Mouse (Mus musculus) thymus, postnatal 0 days (tissue): ENCODE measurements around the gene Hhipl1. TPM values are rescaled to one million over a fixed set of nuclear protein-coding genes. Genes with fewer than 3 reads are reported as not detected.

Source experiments
- DNase-seq: peaks from one replicate; pipeline ENCODE4 v3.0.0-alpha.2; 2015; ENCODE audit warnings: low spot score
- polyA plus RNA-seq: library from polyadenylated mRNA; unstranded; fragments of >200 nt; fragmentation: Nextera tagmentation; extraction: Ambion mirVana; gene quantifications from 2 replicates; pipeline ENCODE4 v1.2.1, GENCODE M21; 2015

Hhipl1 gene
- polyA plus RNA-seq, 1 experiment from 2014 or later, result 0.05 TPM

DNA sequence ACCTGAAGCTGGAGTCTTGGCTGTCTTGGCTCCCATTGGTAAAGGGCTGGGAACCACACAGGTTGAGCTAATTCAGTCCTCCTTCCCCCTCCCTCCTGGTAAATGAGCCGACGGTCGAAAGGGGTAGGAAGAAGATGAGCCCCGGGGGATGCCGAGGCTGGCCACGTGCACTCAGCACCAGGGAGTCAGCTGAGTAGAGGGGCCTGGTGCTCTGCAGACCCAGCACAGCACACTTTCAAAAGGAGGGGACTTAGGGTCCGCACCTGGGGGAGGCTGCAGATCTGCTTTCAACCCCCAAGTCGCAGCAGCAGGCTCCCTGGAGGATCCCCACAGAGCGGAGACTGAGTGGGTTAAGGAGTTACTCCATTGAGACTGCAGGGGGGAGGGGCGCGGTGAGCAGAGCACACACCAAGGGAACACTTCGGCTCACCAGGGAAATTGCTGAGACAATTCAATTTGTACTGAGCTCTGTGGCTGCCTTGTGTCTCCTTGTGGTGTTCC lies 28.7 kb upstream of the Hhipl1 start:
- DNase-seq, result peak; percentile 30

DNA sequence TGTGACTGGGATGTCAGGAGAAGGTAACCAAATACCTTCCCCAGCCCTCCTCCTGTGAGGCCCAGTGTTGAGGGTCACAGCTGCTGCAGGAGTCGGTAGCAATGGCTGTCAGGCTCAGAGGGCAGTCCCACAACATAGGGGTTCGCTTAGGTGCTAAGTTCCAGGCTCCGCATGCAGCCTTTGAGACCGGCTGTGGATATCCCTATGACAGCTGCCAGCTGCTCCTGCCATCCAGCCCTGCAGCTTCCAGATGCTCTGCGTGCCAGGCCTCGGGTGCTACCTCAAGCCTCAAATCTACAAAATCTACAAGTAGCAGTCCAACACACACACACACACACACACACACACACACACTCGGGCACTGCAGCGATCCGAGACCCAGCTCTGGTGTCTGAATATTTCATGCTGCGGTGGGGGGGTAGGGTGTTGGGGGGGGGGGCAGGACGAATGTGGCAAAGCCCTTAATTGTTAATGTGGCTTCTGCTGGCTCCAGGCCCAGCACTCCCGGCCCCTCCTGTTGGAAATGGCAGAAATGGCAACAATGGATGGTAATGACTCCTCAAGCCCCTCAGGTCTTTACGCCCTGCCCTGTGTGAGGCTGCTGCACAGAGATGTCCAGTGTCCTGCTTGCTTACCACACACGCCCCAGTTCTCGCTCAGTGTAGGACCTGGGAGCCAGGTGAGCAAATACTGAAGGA lies 27.7 kb upstream of the Hhipl1 start:
- DNase-seq, result no peak

DNA sequence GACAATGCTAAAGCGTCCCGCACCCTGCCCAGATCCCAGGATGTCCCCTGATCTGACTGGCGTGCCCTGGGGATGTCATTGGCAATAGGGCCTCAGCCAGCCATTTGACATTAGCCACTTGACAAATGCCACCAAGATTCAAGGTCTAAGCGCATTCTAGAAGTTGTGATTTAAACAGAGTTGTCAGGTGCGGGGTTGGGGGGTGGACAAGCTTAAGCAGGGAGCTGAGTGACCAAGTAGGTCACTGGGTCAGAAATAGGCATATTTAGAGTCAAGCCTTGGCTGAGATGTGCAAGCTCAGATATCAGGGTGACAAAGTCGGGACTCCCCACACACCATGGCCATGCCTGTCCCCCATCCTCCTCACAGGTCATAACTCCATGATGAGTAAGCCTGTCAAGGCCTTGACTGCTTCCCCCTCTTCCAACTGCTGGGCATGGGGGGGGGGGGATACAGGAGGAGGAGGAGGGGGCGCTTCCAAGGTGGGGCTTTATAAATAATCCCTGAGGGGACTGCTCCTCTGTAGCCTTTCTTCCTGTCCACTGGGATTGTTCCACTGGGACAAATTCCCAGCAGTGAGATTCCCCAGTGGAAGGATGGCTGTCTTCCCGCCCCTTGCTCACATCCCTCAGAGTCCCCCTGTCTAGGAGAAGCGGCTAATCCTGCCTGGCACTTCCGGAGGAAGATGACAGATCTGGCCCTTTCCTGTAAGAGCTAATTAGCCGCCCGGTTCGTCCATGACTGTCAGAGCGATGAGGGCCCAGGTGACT lies 21.4 kb upstream of the Hhipl1 start:
- no peak for DNase-seq

DNA sequence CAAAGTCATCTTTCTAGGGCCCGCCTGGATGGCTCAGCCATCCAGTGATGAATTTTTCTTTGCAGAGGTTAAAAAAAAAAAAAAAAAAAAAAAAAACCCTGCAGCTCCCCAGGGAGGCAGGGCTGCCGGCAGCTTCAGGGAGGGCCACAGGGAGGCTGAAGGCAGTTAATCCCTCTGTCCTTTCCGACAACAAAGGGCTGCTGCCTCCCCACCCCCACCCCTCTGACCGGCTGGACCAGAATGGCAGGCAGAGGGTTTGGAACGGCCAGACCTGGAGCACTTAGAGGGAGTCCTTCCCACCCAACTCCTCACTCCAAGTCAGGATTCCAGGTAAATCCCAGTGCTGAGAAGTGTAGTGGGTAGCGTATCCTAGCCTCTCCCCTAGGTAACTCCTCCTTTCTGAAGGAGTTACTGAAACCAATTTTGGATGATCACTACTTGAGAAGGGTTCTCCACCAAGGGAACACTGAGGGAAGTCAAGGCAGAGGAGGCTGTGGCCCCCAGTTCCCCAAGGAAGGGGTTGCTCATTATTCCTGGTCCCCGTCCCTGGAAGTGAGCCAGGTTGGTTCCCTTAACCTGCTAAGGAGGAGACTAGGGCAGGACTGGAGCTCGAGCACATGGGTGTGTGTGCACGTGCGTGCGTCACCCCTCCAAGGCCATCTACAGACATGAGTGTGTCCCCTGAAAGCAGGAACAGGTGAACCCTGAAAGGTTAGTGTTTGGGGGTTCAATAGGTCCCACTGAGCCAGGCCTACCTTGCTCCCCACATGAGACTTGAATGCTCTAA lies 20.7 kb upstream of the Hhipl1 start:
- no peak for DNase-seq

DNA sequence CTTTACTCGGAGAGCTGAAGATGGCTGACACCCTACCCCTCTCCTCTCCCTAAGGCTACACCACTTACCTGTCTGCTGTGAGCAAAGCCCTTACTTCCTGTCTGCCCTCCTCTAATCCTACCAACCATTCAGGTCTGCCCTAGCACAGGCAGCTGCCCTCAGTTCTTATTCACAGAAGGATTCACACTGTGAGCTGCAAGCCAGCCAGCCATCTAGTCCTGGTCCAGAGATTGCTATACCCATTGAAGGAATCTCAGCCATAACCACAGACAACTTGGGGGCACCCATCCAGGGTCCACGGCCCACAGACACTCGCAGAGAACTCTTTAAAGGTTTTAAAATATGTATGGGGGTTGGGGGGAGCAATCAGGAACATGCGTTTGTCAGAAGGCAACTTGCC lies 19.7 kb upstream of the Hhipl1 start:
- DNase-seq, result no peak

DNA sequence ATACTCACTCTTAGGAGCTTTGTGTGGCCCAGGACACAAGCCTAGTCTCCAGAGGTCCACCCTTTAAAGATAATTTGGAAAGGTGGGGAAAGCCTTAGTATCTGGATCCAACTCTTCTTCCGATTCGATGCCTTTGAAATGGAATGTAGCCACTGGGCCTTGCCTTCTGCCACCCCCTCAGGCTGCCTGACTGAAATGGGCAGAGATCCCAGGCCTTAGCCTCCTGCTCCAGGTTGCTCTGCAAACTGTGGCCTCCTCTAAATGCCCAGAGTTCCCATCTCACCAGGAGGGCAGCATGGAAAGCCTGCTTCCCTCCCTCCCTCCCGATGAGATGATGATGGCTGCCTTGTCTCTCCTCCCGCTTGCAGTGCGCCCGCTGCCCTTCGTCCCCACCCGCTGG lies 19.1 kb upstream of the Hhipl1 start:
- no peak for DNase-seq

DNA sequence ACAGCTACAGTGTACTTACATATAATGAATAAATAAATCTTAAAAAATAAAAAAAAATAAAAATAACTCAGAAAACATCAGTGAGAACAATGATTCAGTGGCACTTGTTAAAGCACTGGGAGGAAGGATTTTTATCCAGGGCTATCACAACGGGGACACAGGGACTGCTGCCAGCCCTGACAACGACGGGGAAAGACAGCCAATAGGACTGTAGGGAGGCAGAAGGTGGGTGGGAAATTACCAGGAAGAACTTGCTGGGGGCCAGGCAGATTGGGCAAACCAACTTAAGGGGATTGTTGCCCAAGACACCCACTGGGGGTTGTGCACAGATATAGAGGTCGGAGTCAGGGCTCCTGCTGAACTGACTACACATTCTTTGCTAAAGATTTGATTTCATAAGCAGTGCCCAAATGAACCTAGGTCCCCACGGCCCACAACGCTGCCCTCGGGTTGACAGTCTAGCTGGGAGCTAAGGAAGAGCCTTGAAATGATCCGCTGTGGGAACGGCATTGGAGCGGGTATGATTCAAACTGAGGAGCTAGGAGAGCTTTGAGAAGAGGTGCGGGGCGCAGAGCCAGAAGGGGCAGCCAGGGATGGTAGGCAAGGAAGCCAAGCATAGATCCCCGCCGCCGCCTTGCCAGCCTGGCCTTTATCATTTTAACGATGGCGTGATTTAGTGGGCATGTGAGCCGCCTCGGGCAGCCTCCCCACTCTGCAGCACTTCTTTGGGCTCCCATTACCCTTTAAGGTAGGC lies 17.8 kb upstream of the Hhipl1 start:
- DNase-seq, result no peak

DNA sequence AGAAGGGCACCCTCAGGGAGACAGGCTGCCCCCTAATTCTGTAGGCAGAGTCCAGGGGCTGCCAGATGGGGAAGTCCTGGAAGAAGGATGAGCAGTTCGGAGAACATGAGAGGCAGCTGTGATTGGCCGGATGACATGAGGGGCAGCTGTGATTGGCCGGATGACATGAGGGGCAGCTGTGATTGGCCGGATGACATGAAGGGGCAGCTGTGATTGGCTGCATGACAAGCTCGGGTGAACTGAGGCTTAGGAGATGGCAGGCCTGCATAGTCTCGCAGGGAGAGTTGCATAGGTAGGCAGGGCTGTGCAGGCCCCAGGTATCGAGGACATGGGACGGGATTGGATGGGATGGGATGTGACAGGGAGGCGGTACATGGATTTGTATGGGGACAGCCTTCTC lies 13.7 kb upstream of the Hhipl1 start:
- DNase-seq, result peak; percentile 44

DNA sequence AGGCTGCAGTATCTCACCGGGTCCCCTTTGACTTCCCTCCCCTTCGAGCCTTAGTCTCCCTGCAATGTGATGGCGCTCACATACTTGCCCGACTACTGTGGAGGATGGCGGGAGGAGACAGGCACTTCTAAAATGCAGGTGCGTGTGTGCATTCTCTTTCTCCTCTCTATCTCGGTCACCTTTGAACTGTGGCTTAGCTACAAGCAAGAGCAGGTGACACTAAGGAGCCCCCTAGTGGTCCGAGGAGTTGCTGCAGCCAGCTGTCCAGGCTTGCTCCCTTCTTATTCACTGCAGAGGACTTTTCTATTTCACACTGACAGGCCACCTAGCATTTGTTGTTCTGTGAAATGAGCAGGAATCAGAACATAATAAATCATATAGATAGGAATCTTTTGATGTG lies 13.1 kb upstream of the Hhipl1 start:
- peak; percentile 90 for DNase-seq

DNA sequence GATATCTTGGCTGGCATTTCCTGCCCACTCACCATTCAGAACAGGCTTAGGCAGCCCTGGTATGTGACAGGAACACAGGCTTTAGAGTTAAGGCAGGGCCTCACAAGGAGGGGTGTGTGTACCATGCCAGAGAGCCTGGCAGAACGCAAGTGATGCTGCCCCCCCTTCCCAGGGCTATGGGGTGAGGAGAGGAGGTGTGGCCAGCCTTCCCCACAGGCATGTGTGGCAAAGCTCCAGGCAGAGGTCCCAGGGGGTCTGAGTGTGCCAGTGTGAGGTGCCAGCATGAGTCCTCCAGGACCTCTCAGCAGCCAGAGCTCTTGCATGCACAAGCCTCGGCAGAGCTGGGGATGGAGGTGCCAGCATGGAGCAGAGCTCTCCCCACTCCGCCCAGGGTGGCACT lies 11.4 kb upstream of the Hhipl1 start:
- no peak for DNase-seq

DNA sequence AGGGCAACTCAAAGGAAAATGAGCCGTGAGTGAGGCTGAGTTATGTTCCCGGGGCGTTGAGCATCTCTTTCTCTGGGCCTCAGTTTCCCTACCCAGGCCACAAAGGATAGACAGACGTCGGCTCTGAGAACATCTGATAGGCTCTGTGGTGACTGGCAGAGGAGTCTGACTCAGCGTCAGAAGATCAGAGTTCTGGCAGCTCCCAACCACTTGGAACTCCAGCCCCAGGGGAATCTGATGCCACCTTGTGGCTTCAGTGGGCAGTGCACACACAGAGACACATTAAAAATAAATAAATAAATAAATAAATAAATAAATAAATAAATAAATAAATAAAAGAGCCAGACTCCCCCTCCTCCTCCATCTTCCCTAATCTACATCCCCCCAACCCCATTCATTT lies 9.0 kb upstream of the Hhipl1 start:
- peak; percentile 26 for DNase-seq

DNA sequence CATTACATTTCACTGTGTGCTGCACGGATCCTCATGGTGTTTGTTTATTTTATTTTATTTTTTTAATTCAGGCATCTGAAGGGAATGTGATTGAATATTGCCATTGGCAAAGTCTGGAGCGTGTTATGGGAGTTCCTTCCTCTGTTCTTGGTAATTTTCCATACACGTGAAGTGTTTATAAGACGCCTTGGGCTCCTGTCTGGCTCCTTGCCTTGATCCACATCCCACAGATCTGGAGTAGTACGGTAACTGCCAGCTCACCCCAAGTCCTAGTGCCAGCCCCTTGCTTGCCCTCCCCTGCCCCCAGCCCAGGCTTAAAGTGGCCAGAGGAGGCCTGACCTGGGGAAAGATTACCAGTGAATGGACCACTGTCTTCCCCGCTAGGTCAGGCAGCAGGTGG lies 5.1 kb upstream of the Hhipl1 start:
- DNase-seq, result no peak

DNA sequence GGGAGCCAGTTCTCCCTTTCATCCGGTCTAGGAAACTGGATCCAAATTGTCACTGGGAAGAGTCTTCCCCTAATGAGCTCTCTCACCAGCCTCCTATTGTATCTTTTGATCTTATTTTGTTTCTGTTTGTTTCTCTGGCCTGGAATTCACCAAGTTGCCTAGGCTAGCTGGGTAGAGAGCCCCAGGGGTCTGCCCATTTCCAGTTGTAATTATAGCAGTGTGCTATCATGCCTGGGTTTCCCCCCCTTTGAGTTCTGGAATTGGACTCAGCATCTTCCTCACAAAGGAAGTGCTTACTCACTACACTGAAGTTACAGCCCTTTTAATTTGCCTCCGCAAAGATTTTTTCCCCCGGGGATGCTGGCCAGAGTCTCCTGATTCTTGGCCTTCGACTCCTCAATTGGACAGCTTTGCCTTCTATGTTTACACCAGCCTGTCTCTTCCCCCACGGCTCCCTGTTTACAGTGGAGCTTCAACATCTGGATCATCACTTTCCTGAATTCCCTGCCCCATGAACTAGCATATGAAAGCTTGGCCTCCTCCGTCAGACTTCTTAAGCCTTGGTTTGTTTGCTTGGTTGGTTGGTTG lies 2.2 kb upstream of the Hhipl1 start:
- no peak for DNase-seq

DNA sequence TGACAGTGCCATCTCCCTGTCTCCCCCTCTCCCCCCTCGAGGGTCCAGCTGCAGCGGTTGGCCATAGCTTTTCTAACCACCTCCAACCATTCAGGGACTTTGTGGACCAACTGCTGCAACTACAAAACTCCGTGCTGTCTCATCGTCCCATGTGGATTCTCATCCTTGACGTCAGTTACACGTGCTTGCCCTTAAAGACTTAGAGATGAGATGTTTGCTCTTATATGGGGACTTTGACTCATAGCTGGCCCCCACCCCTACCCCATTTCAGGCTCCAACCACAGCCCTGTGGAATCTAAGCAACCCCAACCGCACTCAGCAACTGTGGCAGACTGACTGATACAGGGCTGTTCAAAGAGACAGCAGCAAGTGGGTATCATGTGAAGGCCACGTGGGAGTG lies 898 bp upstream of the Hhipl1 start:
- DNase-seq, result no peak

DNA sequence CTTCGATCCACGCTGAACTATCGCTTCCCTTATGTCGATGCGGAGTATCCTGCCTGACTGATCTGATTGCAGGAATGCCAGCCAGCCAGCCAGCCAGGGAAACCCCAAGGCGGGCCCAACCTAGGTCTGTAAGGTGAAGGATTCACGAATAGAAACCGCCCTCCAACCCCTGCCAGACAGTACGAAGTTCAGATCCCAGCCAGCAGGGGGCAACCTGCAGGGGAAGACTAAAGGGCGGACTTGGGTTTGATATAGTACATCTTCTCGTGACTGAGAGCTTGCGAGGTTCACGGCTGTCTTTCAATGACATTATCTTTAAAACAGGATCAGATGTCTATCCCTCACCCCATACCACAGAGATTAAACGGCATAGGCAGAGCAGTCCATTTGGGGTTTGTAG lies 1.5 kb downstream of the Hhipl1 start:
- peak; percentile 63 for DNase-seq

DNA sequence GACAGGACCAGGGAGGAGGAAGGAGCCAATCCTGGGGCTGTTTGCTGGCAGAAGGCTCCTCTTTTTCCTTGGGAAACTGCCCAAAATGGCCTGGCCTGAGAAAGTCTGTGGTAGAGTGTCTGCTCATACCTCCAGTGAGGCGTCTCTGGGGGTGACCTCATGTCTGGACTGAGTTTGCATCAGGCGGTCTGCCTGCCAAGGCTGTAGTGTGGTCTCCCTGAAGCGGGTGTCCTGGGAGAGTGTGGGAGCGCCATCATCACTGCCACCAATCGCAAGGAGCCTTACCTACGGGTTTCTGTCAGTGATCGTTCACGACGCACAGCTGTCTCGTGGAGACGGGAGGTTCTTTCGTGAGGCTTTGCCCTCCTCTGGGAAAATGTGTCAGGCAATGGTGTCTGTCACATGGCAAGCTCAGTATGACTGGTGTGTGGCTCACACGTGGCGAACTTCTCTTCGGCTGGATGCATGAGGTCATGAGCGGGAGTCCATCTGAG lies 2.3 kb downstream of the Hhipl1 start:
- no peak for DNase-seq

DNA sequence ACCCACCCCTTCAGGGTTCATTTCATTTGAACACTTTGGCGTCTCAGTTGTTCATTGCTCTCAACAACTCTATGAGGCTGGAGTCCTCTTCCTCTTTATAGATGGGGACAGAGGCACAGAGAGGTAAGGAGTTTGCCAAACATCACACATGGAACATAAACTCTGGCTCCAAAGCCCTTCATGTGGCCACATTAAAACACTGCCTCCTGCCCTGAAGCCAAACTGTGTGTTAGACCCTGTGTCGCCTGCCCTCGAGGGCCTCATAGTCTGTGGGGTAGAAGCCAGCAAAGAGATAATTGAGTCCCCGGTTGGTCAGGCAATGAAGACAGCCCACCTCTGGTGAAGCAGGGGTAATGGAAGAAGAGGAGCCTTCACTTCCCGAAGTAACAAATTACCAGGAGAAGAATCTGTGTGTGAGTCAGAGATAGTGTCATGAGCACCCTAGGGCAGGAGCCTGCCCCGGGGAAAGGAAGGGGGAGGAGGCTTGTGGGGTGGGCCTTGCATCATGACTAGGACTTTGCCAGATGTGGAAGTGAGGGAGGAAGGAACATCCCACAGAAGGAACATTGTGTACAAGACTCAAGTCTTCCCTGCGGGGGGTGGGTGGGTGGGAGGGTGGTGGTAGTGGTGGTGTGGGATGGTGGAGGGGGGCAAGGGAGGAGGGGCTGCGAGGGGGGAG lies 3.2 kb downstream of the Hhipl1 start:
- no peak for DNase-seq

DNA sequence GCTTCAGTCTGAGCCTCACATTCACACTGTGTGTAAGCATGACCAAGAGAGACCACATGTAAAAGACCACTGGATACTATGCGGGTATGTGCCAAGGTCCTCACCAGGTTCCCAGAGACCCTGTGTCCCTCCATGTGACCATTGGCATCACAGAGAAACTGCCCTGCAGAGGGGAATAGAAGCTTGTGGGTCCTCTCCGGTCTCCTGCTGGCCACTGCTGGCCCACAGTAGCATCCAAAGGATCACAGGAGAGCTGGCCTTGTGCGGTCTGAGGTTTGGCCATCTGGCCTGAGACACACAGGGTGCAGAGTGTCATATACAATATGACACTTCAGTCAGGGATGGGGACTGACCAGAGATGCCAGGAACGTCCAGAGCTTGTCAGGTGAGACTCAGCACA lies 4.0 kb downstream of the Hhipl1 start:
- DNase-seq, result no peak

DNA sequence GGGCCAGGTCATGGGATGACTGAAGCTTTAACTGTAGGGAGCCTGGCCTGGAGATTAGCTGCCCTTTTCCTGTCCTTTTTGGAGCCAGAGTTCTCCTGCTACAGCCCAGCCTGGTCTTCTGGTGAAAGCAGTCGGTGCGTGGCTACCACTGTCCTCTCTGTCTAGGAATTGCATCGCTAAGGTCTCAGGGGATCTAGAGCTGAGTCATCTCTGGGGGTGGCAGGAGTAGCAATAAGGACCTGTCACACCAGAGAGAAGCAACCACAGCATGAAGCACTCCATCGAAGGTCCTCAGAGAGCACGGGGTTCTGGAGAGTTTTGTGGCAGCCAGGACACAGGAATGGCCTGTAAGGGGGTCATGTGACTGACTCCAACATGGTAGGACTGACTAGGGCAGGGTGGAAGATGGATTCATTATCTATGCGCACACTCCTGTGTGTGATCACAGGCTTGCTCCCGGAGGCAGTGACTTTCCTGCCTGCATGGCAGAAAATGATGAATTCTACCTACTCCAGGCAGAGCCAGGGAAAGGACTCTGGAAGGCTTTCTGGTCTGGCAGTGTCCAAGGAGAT lies 4.5 kb downstream of the Hhipl1 start:
- DNase-seq, result no peak

DNA sequence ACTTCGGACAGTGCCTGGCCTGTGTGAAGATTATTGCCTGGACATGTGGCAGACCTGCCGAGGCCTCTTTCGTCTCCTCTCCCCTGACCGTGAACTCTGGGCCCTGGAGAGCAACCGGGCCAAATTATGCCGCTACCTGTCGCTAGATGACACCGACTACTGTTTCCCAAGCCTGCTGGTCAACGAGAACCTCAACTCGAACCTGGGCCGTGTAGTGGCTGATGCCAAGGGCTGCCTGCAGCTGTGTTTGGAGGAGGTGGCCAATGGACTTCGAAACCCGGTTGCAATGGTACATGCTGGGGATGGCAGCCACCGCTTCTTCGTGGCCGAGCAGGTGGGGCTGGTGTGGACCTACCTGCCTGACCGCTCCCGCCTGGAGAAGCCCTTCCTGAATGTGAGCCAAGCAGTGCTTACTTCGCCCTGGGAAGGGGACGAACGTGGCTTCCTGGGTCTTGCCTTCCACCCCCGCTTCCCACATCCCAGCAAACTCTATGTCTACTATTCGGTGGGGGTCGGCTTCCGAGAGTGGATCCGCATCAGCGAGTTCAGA lies 5.7 kb downstream of the Hhipl1 start:
- DNase-seq, result no peak
